Mouse (Mus musculus): ENCODE measurements around the gene Adcy7. TPM values are rescaled to one million over a fixed set of nuclear protein-coding genes. Genes with fewer than 3 reads are reported as not detected.

Adcy7 gene
- polyA plus RNA-seq, 1 experiment from 2014 or later = 2.7 TPM

DNA sequence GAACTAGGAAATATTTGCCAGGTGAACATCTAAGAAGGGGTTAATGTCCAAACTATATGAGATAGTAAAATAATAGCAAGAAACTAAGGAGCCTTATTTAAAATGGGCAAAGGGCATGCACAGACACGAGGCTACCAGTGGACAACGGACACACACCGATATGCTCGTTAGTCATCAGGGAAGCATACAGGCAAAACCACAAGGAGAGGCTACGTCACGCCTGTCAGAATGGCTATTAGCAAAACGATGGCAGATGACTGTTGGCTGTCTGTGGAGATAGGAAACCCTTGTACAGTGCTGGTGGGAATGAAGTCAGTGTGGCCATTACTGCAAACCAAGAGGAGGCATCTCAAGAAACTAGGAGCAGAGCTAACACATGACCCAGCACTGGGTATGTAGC, 8.7 kb downstream of the Adcy7 start:
- Histone ChIP-seq H3K4me3 (no peak overlapping the region), H3K4me2 (no peak overlapping the region), H3K4me1 (replicated peaks) (no peaks in the 10 kb centered on the region), H3K27ac (no peak overlapping the region), H3K27me3 (0 out of 2 replicates have a peak, but pooled peaks cover 3% of the 10 kb centered on the region), H3K36me3 (no peaks in the 10 kb centered on the region), H3K9me3 (no peaks in the 10 kb centered on the region), H3K9ac (no peak overlapping the region)
- WGBS = 74% methylated on average over 7 of the region's 7 CpGs
- ATAC-seq (ENCODE audit: low FRiP score) = no peak

DNA sequence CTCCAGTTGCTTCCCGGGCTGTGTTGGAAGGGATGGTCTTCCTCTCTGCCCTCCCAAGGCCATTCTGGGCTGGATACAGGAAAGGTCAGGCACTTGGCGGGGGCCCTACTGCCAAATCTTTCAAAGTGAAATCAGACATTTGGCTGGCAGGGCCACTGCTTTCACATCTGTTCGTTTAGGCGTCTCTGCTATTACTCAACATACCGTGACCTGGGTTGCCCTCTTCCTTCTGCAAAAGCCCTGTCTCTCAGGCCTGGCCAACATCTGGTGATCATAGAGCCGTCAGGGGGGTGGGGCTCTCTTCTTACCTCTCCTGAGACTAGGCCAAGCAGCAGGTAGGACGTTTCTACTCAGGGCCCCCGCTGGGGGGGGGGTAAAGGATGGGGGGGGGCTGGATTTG, 10.5 kb downstream of the Adcy7 start:
- H3K36me3 ChIP-seq = no peaks in the 10 kb centered on the region
- no peak overlapping the region for H3K9ac ChIP-seq
- 54% methylated on average over 8 of the region's 8 CpGs for whole genome bisulfite sequencing
- no peaks in the 10 kb centered on the region for H3K4me1 ChIP-seq (replicated peaks)
- no peaks in the 10 kb centered on the region for H3K27me3 ChIP-seq
- H3K4me3 ChIP-seq = no peak overlapping the region
- H3K27ac ChIP-seq = no peak overlapping the region
- no peak overlapping the region for H3K4me2 ChIP-seq
- no peaks in the 10 kb centered on the region for H3K9me3 ChIP-seq
- no peak for ATAC-seq (ENCODE audit: low FRiP score)

DNA sequence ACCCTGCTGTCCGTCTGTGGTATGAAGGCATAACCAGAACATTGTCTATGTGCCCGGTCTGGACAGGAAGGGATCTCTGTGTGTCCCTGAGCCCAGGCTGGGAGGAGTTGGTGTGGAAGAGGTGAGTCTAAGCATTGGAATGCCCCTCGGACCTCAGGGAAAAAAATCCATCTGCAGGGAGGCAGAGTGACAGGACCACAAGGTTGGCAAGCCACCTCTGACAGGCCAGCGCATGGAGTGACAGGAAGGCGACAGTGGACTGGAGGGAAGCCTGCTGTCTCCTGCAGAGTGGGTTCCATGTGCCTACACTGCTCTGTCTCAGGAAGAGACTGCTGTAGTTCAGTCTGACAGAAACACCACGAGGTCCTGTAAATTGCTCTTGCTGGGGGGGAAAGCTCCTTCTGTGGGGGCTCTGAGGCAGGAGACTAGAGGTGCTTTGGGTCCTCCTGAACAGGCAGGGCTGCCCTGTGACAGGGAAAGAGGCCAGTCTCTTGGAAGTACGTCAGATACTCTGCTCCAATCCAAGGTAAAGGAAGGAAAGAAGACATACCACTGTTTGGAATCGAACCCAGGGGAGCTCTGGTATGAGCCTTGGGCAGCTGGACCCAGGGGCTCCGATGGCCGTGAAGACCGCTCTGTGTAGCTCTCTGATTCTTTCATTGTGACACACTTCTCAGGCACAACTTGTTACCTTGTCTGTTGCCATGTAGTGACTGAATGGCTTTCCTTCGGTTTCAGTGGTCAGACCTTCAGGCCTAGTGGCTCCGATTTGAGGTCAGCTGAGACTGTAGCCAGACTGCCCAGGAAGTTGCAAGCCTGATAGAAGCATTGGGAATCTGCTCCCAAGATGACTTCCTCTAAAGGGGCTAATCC, 11.3 kb downstream of the Adcy7 start:
- H3K4me2 ChIP-seq = no peak overlapping the region
- H3K36me3 ChIP-seq = no peaks in the 10 kb centered on the region
- no peaks in the 10 kb centered on the region for H3K9me3 ChIP-seq
- 83% methylated on average over 13 of the region's 13 CpGs for WGBS
- H3K4me1 ChIP-seq (replicated peaks) = no peaks in the 10 kb centered on the region; the same call in 1 of the 2 replicates
- no peak for ATAC-seq (ENCODE audit: low FRiP score)
- H3K27ac ChIP-seq = no peak overlapping the region
- H3K27me3 ChIP-seq = no peaks in the 10 kb centered on the region
- no peak overlapping the region for H3K9ac ChIP-seq
- H3K4me3 ChIP-seq = no peak overlapping the region

- Histone ChIP-seq H3K4me2 (no peak overlapping the region), H3K9ac (no peak overlapping the region), H3K4me3 (no peak overlapping the region), H3K27me3 (no peaks in the 10 kb centered on the region), H3K9me3 (no peaks in the 10 kb centered on the region), H3K27ac (no peak overlapping the region), H3K4me1 (replicated peaks) (peaks cover 4% of the 10 kb centered on the region), H3K36me3 (no peaks in the 10 kb centered on the region)
- 64% methylated on average over 7 of the region's 7 CpGs for WGBS
- ATAC-seq (ENCODE audit: low FRiP score) = no peak
Observed at GRCm38 (mm10) chr8:88284738-88285137, 12.5 kb downstream of the Adcy7 start.

DNA sequence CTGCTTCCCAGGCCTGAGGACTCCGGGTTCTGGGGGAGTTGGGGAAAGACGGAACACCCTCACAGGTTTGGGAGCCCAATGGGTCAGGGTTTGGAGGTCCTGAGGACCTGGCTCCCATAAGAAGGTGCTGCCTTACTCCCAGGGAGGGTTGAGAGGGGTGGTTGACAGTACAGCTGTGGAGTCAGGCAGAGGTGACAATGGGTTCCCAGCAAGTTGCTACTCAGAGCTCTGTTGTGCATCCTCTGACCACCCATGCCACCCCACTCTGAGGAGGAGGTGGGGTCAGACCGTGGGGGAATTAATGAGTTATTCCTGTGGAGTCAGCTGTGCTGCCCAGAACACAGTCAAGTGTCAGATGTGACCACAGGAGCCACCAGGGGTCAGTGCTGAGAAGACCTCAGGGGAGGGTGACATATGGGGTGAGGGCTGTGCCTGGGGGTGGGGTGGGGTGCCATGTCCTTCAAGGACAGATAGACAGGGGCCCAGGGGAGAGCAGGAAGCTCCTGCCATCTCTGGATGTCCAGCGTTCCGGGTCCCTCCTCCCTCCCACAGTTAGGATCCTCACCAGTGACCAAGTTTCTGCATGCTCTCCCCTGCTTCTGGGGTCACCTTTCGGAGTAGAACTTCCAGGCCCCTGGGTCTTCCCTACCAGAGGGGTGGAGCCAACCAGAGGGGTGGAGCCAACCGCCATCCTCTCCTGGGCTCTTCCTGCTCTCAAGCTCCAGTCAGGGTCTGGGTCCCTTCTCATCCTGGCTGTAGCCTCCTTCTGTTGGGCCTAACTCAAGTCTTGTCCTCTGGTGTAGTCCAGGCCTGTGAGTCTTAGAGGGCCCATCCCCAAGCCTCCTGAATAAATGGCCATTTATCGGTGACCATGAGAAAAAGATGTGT, 13.5 kb downstream of the Adcy7 start:
- Histone ChIP-seq H3K27ac (no peak overlapping the region), H3K9me3 (no peaks in the 10 kb centered on the region), H3K4me1 (replicated peaks) (peaks cover 4% of the 10 kb centered on the region), H3K4me2 (no peak overlapping the region), H3K36me3 (no peaks in the 10 kb centered on the region), H3K9ac (no peak overlapping the region), H3K4me3 (no peak overlapping the region), H3K27me3 (no peaks in the 10 kb centered on the region)
- ATAC-seq (ENCODE audit: low FRiP score) = no peak
- 88% methylated on average over 8 of the region's 8 CpGs for WGBS

DNA sequence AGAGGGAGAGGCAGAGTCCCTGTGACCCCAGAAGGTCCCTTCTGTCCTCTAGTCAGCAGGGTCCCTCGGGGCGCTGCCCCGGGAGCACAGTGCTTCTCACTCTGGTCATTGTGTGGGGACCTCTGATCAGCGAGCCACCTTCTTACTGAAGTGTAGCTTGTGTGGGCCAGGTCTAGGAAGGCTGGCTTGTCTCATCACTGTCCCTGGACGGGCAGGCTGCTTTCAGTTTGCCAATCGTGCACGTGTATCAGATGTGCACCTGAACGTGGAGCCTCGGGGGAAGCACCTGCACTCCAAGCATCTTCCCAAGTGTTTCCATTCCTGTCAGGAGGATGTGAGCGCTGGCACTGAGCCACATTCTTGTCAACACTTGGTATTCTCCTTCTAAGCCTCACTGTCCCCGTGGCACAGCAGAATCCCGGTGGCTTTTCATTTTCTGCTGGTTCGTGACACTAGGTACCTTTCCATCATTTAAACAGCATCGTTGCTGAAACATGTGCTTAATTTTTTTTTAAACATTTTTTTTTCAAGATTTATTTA, 14.3 kb downstream of the Adcy7 start:
- ATAC-seq (ENCODE audit: low FRiP score) = no peak
- no peaks in the 10 kb centered on the region for H3K27me3 ChIP-seq
- H3K27ac ChIP-seq = no peak overlapping the region
- peaks cover 4% of the 10 kb centered on the region for H3K4me1 ChIP-seq (replicated peaks)
- WGBS = 87% methylated on average over 14 of the region's 14 CpGs
- no peaks in the 10 kb centered on the region for H3K9me3 ChIP-seq
- H3K36me3 ChIP-seq = no peaks in the 10 kb centered on the region
- H3K9ac ChIP-seq = no peak overlapping the region
- no peak overlapping the region for H3K4me3 ChIP-seq
- no peak overlapping the region for H3K4me2 ChIP-seq

- no peaks in the 10 kb centered on the region for H3K9me3 ChIP-seq
- H3K4me1 ChIP-seq (replicated peaks) = peaks cover 4% of the 10 kb centered on the region
- H3K36me3 ChIP-seq = no peaks in the 10 kb centered on the region
- WGBS = 69% methylated on average over 12 of the region's 12 CpGs
- no peak for ATAC-seq (ENCODE audit: low FRiP score)
- no peak overlapping the region for H3K4me3 ChIP-seq
- H3K9ac ChIP-seq = no peak overlapping the region
- no peak overlapping the region for H3K4me2 ChIP-seq
- no peak overlapping the region for H3K27ac ChIP-seq
- no peaks in the 10 kb centered on the region for H3K27me3 ChIP-seq
Observed at GRCm38 (mm10) chr8:88288622-88289242, 16.5 kb downstream of the Adcy7 start.

- no peak overlapping the region for H3K9ac ChIP-seq
- H3K4me1 ChIP-seq (replicated peaks) = peaks cover 4% of the 10 kb centered on the region
- no peak overlapping the region for H3K4me2 ChIP-seq
- WGBS = 65% methylated on average over 1 of the region's 1 CpGs
- no peak for ATAC-seq (ENCODE audit: low FRiP score)
- no peak overlapping the region for H3K4me3 ChIP-seq
- H3K9me3 ChIP-seq = no peaks in the 10 kb centered on the region
- H3K27ac ChIP-seq = no peak overlapping the region
- no peaks in the 10 kb centered on the region for H3K27me3 ChIP-seq
- H3K36me3 ChIP-seq = no peaks in the 10 kb centered on the region
Observed at GRCm38 (mm10) chr8:88289901-88290300, 17.7 kb downstream of the Adcy7 start.

- Histone ChIP-seq H3K9me3 (no peaks in the 10 kb centered on the region), H3K27ac (no peak overlapping the region), H3K27me3 (no peaks in the 10 kb centered on the region), H3K9ac (no peak overlapping the region), H3K4me2 (no peak overlapping the region), H3K4me1 (replicated peaks) (peaks cover 4% of the 10 kb centered on the region), H3K4me3 (no peak overlapping the region), H3K36me3 (no peaks in the 10 kb centered on the region)
- ATAC-seq (ENCODE audit: low FRiP score) = no peak
- WGBS = 86% methylated on average over 13 of the region's 13 CpGs
Observed at GRCm38 (mm10) chr8:88290326-88291304, 18.4 kb downstream of the Adcy7 start.

GRCm38 (mm10) chr8:88291305-88291690, 19.1 kb downstream of the Adcy7 start:
- ATAC-seq (ENCODE audit: low FRiP score) = no peak
- Histone ChIP-seq H3K4me3 (no peak overlapping the region), H3K9me3 (no peaks in the 10 kb centered on the region), H3K27me3 (no peaks in the 10 kb centered on the region), H3K9ac (no peak overlapping the region), H3K27ac (no peak overlapping the region), H3K36me3 (no peaks in the 10 kb centered on the region), H3K4me1 (replicated peaks) (peaks cover 4% of the 10 kb centered on the region), H3K4me2 (no peak overlapping the region)
- WGBS = 90% methylated on average over 11 of the region's 11 CpGs

GRCm38 (mm10) chr8:88292926-88293325, 20.7 kb downstream of the Adcy7 start:
- Histone ChIP-seq H3K27ac (no peak overlapping the region), H3K9ac (no peak overlapping the region), H3K27me3 (no peaks in the 10 kb centered on the region), H3K4me3 (no peak overlapping the region), H3K36me3 (no peaks in the 10 kb centered on the region), H3K9me3 (no peaks in the 10 kb centered on the region), H3K4me2 (no peak overlapping the region), H3K4me1 (replicated peaks) (peaks cover 4% of the 10 kb centered on the region)
- ATAC-seq (ENCODE audit: low FRiP score) = no peak
- WGBS = 61% methylated on average over 3 of the region's 3 CpGs
